Mouse (Mus musculus) gonadal fat pad, adult 2 months (tissue): ENCODE measurements around the gene Tlnrd1. TPM values are rescaled to one million over a fixed set of nuclear protein-coding genes. Genes with fewer than 3 reads are reported as not detected.

ENCODE experiments used
- DNase-seq: peaks from one replicate; pipeline ENCODE4 v3.0.0-alpha.2; 2012; ENCODE audit warnings: low read depth
- polyA plus RNA-seq: library from polyadenylated mRNA; depleted of rRNA; stranded (reverse); fragments of >200 nt; gene quantifications from 2 replicates; pipeline ENCODE4 v1.2.3, GENCODE M21; 2012; rRNA removed

The Tlnrd1 gene
- polyA plus RNA-seq, 1 experiment = 17.3 TPM

- no peak for DNase-seq
Observed at GRCm38 (mm10) chr7:83844807-83845206, 39.3 kb downstream of the Tlnrd1 start.

GRCm38 (mm10) chr7:83842486-83843259, 41.4 kb downstream of the Tlnrd1 start:
- no peak for DNase-seq

GRCm38 (mm10) chr7:83840076-83840475, 44.0 kb downstream of the Tlnrd1 start:
- DNase-seq = no peak

DNA sequence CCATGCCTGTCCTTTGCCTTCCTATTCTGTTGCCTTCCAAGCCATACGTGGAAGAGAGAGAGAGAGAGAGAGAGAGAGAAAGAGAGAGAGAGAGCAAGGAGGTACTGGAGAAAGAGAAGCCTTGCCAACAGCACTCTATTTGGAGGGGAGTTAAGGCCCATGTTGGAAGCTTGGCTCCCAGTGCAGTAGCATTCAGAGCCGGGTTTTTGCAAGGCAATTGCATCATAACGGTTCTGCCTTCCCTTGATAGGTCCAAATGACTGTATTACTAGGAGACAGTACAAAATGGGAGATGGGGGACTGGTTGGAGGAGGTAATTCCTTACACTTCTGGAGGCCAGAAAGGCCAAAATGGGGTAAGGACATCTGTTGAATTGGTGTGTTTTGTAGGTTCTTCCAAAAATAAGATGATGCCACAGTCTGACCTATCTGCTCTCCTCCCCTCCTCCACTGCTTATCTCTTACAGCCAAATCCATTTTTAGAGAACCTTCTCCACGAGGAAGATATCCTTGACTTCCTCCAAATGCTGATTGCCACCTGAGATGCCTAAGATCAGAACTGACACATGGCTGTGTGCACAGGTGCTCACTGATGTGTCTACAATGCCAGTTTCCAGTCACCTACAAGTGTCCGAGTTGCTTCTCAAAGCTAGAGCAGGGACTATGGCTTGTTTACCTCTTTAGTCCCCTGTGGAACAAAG, 45.4 kb downstream of the Tlnrd1 start:
- DNase-seq = no peak

Other genes with a start within 250 kb of the Tlnrd1 start
- gene Il16, start 138.6 kb downstream of the Tlnrd1 start, polyA plus RNA-seq = 7.0 and 7.6 TPM in 2 replicates
- 0.43 and 1.3 TPM in 2 replicates for gene Cfap161, start 89.4 kb downstream of the Tlnrd1 start, polyA plus RNA-seq
- gene Mesd, start 161 bp upstream of the Tlnrd1 start, polyA plus RNA-seq = 16.5 and 20.2 TPM in 2 replicates
- 1.4 and 1.8 TPM in 2 replicates for gene Cemip, start 202.2 kb upstream of the Tlnrd1 start, polyA plus RNA-seq